Mouse (Mus musculus) layer of hippocampus, postnatal 10 days (tissue): ENCODE results near the gene Tlcd2. TPM values are rescaled to one million over a fixed set of nuclear protein-coding genes. Genes with fewer than 3 reads are reported as not detected.

Source experiments
- DNase-seq, 2 experiments: peaks; one replicate each; pipeline ENCODE4 v3.0.0; 2021; ENCODE audit warnings: low spot score in 2 of 2
- microRNA-seq, 2 experiments: library from miRNA; unstranded; fragments of <30 nt; microRNA quantifications; one replicate each; pipeline ENCODE4 v1.2.0; 2021
- total RNA-seq, 2 experiments: library from RNA; stranded (reverse); gene quantifications; 2 replicates each; pipeline ENCODE4 v1.2.3; 2021

Tlcd2 gene
- total RNA-seq, 2 experiments from 2014 or later = 0.31 to 0.73 TPM

DNA sequence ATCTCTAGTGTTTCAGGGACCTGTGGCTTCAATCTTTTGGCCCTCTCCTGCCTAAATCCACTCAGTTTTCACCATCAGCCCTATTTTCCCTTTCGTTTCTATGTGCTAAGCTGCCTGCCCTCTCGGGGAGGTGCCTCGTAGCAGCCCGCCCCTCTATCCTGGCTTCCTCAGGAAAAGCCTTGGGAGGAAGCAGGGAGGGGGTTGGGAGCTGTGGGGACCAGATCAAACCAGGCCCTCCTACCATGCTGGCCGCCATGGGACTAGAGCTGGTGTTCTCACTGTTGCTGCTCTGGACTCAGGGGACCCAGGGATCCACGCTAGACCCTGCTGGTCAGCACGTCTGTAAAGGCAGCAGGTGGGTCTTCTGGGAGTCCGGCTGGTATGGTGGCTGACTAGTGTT lies 51.8 kb downstream of the Tlcd2 start, which contains the start of gene Scarf1:
Gene Scarf1, plus strand, starts transcription at position 205 of the 400 bp plus-strand sequence.
- no peak for DNase-seq

DNA sequence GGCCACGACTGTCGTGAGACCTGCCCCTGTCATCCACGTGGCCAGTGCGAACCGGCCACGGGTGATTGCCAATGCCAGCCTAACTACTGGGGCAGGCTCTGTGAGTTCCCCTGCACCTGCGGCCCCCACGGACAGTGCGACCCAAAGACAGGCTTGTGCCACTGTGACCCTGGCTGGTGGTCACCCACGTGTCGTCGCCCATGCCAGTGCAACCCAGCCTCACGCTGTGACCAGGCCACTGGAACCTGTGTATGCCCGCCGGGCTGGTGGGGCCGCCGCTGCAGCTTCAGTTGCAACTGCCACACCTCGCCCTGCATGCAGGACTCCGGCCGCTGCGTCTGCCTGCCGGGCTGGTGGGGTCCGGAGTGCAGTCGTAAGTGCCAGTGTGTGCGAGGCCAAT lies 53.7 kb downstream of the Tlcd2 start:
- no peak for DNase-seq

DNA sequence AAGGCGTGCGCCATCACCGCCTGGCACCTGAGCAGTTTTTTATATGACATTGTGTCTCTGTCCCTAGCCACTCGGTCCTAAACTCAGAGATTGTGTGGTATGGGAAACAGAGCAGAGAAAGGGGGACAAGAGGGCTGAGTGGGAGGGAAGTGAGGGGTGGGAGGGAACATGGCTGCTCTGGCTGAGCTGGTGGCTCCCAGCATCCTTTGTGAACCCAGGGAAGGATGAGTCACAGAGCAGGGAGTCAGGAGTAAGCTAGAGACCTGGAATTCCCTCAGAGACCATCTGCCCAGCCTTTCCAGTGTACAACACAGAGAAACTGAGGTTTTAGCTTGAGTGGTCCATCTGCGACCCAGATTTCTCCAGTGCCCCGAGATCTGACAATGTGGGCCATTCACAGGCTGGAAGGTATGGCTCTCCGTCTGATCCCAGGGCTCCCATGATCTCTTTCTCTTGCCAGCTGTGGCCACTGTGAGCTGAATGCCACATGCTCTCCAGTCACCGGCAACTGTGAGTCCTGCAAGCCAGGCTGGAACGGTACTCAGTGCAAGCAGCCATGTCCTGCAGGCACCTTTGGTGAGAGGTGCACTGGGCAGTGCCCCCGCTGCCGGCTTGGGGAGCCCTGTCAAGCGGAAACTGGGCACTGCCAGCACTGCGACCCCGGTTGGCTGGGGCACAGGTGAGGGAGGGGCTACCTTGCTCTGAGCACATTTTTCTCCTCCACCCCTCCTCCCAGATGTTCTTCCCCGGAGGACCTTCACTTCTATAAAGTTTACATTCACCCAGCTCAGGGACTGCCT lies 58.5 kb downstream of the Tlcd2 start:
- DNase-seq = no peak

Small RNAs within 50 kb of the gene (microRNA-seq; reads per million reads assigned to microRNA genes)
- gene Mir22 = 4,922 to 14,271 reads per million in 2 experiments

Other genes with a start within 250 kb of the Tlcd2 start
- 10 to 100 TPM; 55.2 to 61.9 TPM for gene Rpa1, start 113.4 kb upstream of the Tlcd2 start, total RNA-seq
- 10 to 100 TPM; 13.2 to 13.7 TPM for gene Smyd4, start 113.3 kb upstream of the Tlcd2 start, total RNA-seq
- 10 to 100 TPM; 30.8 to 38.9 TPM for gene Serpinf1, start 39.0 kb upstream of the Tlcd2 start, total RNA-seq
- under 1 TPM; 0.49 to 0.64 TPM for gene Serpinf2, start 22.1 kb upstream of the Tlcd2 start, total RNA-seq
- gene Wdr81, start 7.0 kb upstream of the Tlcd2 start, total RNA-seq = 10 to 100 TPM; 18.7 to 18.9 TPM
- 100 to 1,000 TPM; 113 to 123 TPM for gene Prpf8, start 25.1 kb downstream of the Tlcd2 start, total RNA-seq
- 1 to 10 TPM; 3.6 to 4.0 TPM for gene Rilp, start 48.4 kb downstream of the Tlcd2 start, total RNA-seq
- 1 to 10 TPM; 3.5 to 3.6 TPM for gene Scarf1, start 51.8 kb downstream of the Tlcd2 start, total RNA-seq
- gene Slc43a2, start 70.0 kb downstream of the Tlcd2 start, total RNA-seq = 10 to 100 TPM; 38.3 to 47.5 TPM
- 100 to 1,000 TPM; 310 to 313 TPM for gene Pitpna, start 126.4 kb downstream of the Tlcd2 start, total RNA-seq
- gene Inpp5k, start 169.3 kb downstream of the Tlcd2 start, total RNA-seq = 10 to 100 TPM; 47.4 to 49.7 TPM
- 10 to 100 TPM; 27.6 to 27.9 TPM for gene Myo1c, start 188.8 kb downstream of the Tlcd2 start, total RNA-seq
- 100 to 1,000 TPM; 127 to 129 TPM for gene Crk, start 217.5 kb downstream of the Tlcd2 start, total RNA-seq